Mouse (Mus musculus) ZHBTc4 (cell line): Measurements from ENCODE around the gene Ror1.

Experiments used
- DNase-seq: peaks from one replicate; pipeline ENCODE4 v3.0.0-alpha.2; 2011; ENCODE audit warnings: low read depth, low spot score

Gene Ror1

DNA sequence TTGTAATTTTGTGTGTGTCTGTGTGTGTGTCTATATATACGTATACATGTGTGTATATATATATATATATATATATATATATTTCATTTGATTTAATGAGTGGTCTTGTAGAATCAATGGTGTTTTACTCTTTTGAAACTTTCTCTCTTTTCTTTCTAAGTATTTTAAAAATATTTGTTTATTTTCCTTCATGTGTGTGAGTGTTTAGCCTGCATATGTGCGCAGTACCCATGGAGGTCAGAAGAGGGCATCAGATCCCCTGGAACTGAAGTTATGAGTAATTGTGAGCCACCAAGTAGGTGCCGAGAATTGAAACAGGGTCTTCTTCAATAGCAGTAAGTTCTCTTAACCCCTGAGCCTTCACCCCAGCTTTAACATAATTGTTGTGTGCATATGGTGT lies 20.8 kb downstream of the Ror1 start:
- peak; percentile 28 for DNase-seq

DNA sequence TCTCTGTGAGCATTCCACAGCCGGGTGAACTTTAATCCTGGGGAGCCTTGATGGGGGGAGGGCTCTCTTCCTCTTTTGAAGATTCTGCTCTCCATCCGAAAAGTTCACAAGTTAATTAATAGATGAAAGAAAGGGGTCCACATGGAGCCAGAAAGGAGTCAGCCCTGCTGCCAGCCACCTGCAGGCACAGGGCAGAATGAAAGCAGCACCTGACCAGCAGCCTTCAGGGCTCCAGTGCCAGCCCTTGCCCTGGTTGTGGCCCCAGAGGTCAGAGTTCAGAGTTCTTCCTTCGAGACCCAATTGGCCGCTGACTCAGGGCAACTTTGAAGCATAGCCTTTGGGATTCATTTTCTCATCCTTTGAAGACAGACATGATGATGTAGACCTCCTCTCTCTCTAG lies 23.1 kb downstream of the Ror1 start:
- no peak for DNase-seq

DNA sequence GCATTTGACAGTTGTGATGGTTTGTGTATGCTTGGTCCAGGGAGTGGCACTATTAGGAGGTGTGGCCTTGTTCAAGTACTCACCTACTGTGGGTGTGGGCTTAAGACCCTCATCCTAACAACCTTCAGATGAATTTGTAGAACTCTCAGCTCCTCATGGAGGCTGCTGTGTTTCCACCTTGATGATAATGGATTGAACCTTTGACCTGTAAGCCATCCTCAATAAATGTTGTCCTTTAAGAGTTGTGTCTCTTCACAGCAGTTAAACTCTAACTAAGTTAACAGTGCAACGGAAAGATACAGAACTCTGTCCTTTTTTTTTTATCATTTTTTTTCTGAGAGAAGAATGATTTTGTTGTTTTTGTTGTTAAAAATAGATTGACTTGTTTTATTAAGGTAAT lies 23.8 kb downstream of the Ror1 start:
- no peak for DNase-seq

DNA sequence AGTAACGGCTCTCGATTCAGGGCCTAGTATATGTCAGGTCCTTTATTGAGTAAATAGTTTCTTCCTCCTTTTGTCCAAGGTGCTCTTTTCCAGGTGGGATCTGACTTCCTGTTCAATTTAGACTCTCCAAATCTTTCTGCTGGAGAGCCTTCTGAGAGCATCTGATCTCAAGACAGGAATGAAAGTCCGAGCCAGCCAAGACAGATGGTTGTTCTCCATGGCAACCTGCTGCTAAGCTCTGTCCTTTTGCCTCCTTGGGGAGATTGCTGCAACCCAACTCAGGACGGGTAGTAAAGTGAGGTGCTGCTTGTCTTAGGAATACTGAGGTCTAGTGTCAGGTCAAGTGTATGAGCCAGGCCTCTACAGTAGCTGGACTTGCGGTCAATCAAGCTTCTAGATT lies 25.0 kb downstream of the Ror1 start:
- DNase-seq = no peak

DNA sequence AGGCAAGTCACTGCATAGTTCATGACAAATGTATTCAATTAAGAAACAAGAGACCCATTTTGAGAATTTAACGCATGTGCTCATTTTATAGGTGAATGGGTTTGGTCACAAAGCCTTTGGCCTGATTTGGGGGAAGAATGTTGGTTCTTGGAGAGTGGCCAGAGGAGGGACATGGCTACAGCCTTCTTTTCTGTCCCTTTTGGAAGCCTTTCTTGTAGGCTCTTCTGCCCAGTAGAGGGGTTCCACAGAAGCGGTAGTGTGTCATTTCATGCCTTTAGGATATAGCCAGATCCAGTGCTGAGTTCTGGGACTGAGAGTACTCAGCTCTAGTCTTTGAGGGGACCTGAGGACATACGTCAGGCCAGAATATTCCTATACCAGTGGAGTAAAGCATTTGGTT lies 26.8 kb downstream of the Ror1 start:
- no peak for DNase-seq

DNA sequence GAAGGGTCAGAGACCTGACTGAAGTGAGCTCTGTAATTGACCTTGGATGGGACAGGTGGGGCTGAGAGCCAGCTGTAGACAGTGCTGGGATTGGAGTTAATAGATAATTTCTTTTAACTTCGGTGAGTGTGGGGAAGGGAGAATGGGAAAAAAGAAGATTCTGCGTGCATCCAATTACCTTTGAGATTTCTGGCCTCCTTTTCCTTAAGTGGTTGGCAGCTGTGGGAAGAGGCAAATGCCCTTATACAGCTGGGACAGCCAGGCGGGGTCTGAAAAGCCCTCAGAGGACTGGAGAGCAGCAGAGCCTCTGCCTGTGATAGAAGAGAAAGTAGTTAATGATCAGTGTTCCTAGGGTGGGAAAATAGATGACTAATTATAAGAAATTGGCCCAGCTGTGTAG lies 27.9 kb downstream of the Ror1 start:
- no peak for DNase-seq

DNA sequence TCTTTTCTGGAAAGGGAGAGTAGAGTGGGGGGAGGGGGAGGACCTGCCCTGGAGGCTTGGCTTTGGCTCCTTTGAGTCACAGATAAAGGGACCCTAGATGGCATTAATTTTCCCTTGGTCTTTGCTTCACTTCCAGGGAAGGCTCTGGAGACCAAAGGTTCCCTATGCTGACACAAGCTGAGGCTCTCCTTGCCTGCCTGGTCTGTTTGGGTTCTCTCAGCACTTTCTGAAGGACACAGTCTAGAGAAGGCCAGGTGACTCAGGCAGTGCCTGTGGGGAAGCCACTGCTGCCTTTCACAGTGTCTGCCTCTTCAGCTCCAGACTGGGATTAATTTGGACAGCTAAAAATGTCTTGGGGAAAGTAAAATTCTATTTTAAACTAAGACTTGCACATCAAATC lies 28.5 kb downstream of the Ror1 start:
- DNase-seq = no peak

DNA sequence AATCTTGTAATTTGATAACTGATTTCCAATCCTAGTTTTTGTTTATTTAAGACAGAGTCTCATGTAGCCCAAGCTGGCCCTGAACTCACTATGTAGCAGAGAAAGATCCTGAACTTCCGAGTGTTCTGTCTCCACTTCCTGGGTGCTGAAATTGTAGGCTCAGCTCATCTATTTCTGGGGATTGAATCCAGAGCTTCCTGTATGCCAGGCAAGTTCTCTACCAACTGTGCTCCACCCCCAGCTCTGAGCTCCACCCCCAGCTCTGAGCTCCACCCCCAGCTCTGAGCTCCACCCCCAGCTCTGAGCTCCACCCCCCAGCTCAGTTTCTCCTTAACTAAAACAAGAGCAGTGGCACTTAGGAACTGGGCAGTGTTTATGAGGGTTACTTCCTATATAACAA lies 29.3 kb downstream of the Ror1 start:
- DNase-seq = peak; percentile 22

GRCm38 (mm10) chr4:100126531-100127310 lies 31.1 kb downstream of the Ror1 start:
- DNase-seq = no peak

DNA sequence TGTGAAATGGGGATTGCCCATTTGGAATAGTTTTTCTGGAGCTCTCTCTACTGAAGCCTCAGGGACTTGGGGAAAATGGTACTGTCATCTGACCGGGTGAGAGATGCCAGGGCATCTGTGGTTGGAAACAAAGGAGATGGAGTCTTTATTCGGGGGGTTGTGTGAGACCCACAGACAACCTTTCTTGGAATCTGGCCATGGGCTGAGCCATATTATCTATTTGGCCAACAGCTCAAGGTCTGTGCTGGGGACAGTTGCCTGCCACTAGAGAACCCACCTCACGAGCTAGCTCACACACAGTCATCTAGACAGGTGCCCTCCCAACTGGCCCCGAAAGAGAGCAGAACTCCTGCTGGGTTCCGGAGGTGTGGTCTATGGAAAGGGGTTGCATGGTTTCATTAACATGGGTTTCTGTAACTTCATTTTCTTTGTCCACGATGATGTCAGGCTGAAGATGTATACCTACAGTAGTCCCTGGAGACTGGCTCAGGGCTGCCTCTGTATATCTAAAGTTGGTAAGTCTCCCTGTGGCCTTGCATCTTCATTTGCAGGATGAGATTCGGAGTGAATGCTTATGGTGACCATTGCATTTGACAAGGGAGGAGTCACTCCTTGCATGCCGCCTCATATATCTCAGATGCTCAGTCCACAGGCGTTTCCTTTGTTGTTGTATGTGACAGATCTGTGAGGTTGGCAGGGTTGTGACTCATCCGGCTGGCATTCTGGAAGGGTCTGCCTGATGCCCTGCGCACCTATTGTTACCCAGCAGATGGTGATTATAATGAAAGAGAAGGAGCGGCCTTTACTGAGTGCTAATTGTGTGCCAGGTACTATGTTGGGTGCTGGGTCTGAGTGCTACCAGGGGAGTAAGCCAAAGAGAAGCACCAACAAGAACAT lies 32.7 kb downstream of the Ror1 start:
- no peak for DNase-seq

GRCm38 (mm10) chr4:100129201-100129600 lies 33.6 kb downstream of the Ror1 start:
- DNase-seq = no peak

DNA sequence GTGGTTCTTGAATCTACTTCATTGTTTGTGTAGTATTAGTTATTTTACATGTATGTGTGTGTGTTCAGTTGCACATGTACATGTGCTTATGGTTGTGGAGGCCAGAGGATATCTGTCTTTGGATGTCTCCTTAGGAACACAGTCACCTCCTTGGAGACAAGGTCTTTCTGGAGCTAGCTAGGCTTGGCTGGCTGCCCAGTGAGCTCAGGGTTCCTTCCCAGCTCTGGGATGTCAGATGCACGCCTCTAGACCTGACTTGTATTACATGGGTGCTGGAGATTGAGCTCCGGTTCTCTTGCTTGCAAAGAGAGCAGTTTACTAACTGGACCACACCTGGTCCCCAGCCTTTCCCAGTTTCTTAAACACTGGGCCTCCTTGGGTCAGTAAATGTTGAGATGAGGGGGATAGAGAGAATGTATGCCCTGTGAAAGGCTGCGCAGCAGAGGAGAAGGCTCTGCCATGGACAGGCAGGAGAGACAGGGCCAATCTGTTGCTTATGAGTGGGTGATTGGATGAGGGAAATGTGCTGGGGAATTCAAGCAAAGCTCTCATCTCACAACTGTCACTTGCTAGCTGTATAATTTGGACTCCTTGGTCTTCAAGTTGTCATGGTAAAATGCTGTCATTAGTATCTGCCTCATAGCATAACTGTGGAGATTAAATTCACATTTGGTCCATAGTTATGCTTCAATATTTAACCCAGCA lies 35.3 kb downstream of the Ror1 start:
- no peak for DNase-seq

DNA sequence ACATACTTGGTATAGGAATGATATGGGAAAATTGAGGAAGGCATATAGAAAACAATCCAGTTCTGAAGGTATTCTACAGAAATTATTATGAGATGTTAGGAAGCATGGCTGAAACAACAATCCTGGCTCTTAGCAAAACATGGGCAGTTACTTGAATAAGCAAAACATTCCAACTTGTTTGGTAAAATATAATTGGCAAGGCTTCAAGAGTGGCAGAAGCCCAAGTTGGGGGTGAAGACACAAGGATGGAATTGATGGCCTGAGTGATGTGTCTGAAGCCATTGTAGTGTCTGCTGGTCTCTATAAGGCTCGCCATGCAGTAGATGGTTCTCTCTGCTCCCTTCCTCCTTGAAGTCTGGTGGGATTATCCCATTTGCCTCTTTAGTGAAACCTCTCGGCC lies 35.9 kb downstream of the Ror1 start:
- DNase-seq = no peak

GRCm38 (mm10) chr4:100132261-100132660 lies 36.7 kb downstream of the Ror1 start:
- no peak for DNase-seq

- DNase-seq = no peak
Observed at GRCm38 (mm10) chr4:100136046-100136445, 40.5 kb downstream of the Ror1 start.

DNA sequence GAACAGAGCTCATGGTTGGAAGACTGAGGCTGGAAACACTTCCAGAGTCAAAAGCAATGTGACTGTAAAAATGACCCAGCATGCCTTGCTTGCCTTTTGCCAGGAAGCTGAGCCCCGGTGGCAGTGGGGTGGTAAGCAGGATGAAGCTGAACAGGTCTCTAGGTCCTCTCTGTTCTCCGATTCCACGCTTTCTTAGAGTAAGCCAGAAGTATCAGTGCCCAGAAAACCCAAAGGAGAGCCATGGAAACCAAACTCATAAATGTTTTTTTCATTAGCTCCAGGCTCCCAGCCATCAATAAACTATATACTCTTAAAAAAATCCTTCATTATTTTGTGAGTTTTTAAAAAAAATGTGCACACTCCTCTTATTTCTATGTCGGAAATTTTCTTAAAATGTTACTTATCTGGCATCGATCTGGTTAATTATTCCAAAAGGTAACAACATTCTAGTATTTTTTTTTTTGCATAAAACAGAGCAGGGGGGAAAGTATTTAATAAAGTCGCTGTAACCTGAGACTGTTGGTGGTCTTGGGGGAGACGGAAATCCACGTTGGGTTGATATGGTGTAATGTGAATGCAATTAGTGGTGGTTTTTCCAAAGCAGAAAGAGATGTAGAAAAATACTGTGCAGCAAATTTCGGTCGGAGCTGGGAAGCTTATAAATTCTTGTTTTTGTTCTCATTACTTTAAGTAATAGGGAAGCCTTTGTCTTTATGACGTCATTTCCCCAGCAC lies 41.7 kb downstream of the Ror1 start:
- no peak for DNase-seq

- no peak for DNase-seq
Observed at GRCm38 (mm10) chr4:100141626-100142025, 46.0 kb downstream of the Ror1 start.

- no peak for DNase-seq
Observed at GRCm38 (mm10) chr4:100144744-100145143, 49.2 kb downstream of the Ror1 start.

DNA sequence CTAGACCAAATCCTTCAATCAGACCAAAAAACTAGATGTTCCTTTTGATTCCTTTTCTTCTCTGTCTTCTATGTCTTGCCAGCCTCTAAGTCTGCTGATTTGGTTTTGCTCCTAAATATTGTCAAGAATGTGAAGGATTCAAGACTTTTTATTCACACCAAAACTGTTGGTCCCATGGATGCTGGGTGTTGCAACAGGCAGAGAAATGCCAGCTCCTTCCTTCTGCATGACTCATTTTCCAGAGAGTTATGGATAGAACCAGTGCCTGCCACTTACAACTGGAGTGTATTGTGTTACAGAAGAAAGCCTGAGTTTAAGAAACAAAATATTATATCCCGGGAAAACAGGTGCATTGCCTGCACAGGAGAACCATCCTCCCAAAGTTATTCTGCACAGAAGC lies 55.2 kb downstream of the Ror1 start:
- DNase-seq = no peak

DNA sequence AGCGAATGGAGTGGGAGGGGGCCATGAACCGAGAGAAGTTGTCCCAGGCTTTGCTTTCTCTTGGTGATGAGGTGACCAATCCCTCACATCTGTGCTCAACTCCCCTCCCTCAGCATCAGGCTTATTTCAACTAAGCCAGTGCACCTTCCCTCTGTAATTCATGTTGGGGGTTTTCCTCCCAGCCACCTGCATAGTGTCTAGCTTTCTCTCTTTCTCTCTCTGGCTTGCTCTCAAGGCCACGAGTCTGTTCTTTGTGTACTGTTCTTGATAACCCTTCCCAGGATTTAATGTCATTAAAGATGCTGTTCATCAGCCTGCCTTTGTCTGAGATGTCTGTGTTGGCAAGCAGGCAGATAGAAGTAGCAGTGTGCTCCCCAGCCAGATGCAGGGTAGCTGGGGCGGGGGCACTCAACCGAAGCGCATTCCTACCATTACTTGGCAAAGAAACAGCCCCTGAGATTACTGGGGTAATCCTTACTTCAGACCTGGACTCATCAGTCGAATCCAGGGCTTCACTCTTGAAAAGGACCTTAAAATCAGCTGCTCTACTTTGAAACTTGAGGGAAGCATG lies 59.1 kb downstream of the Ror1 start:
- DNase-seq = no peak

- no peak for DNase-seq
Observed at GRCm38 (mm10) chr4:100155731-100156130, 60.1 kb downstream of the Ror1 start.
